Mouse (Mus musculus) olfactory bulb, adult 2 months (tissue): Measurements from ENCODE around the gene H2-DMa.

Experiments
- CTCF ChIP-seq: fragments of 200-500 bp; IDR thresholded peaks from 2 replicates; pipeline ENCODE4 v1.5.1; 2012; ENCODE audit warnings: low read depth, mild to moderate bottlenecking, low read length, moderate library complexity; ENCODE audit not compliant: insufficient read depth
- POLR2A ChIP-seq: fragments of 200-500 bp; IDR thresholded peaks from 2 replicates; pipeline ENCODE4 v1.6.1; 2012; ENCODE audit warnings: mild to moderate bottlenecking, low read depth, low read length, moderate library complexity; ENCODE audit not compliant: insufficient read depth

DNA sequence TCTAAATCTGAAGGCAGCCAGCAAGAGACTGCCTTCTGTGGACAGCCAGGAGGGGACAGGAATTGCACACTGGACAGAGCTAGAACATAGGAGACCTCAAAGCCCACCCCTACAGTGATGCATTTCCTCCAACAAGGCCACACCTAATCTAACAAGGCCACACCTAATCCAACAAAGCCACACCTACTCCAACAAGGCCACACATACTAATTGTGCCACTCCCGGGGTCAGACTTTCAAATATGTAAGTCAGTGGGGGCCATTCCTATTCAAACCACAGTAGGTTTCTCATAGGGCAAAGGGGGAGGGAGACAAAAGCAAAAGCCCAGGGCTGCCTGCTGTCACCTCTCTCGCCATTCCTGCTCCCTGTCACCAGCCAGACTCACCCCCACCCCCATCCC lies 32.0 kb upstream of the H2-DMa start:
- TF ChIP-seq CTCF, result no peak
- no peak for TF ChIP-seq POLR2A
